25 mouse cellular contexts compared by ENCODE assay signal in genomic region chr10:122016631-122017030, GRCm38 (mm10). TPM values are rescaled to one million over a fixed set of nuclear protein-coding genes. Genes with fewer than 3 reads are reported as not detected.
DNase-seq lines count a peak whose midpoint lies in the region; ATAC-seq and TF ChIP-seq lines count a peak whose summit lies in the region.
"Had no signal": no experiment of that assay in that cellular context is flagged by ENCODE, and none has a peak within 500 bp of the region (broad histone marks: within the 10 kb centered on the region; RNA-seq: fewer than 3 reads in every experiment).

No protein-coding gene starts in this region.

- TF ChIP-seq EP300 in heart, postnatal 0 days (IDR thresholded peaks at IDR 0.05; ENCODE audit: low read depth), result no peak

- H3K27me3 ChIP-seq in heart, postnatal 0 days (ENCODE audit: control insufficient read depth, insufficient read depth, low read length), result peaks cover 16% of the 10 kb centered on the region
- no peaks in the 10 kb centered on the region for H3K27me3 ChIP-seq in liver, embryonic 15.5 days
- no peaks in the 10 kb centered on the region for H3K27me3 ChIP-seq in liver, embryonic 12.5 days (replicated peaks)
- H3K27me3 ChIP-seq: forebrain, embryonic 12.5 days; limb, embryonic 12.5 days; midbrain, embryonic 15.5 days; neural tube, embryonic 15.5 days; Patski had no signal

- H3K9ac ChIP-seq in heart, postnatal 0 days (replicated peaks; ENCODE audit: low read depth, low read length), result no peak overlapping the region
- no peak overlapping the region for H3K9ac ChIP-seq in liver, embryonic 15.5 days
- no peak overlapping the region for H3K9ac ChIP-seq in liver, embryonic 12.5 days
- H3K9ac ChIP-seq: forebrain, embryonic 12.5 days; limb, embryonic 12.5 days; lung, embryonic 14.5 days; midbrain, embryonic 15.5 days; neural tube, embryonic 15.5 days had no signal

- ATAC-seq in heart, postnatal 0 days (ENCODE audit: insufficient read depth, low read depth), result peak; percentile 11; the same call in 1 of the 2 replicates
- no peak for ATAC-seq in liver, embryonic 15.5 days (ENCODE audit: insufficient read depth)
- no peak for ATAC-seq in liver, embryonic 12.5 days
- ATAC-seq: hindbrain, postnatal 0 days; midbrain, embryonic 15.5 days; Patski had no signal

- H3K4me1 ChIP-seq in heart, postnatal 0 days (ENCODE audit: control insufficient read depth, insufficient read depth), result peaks cover 31% of the 10 kb centered on the region
- peaks cover 6% of the 10 kb centered on the region for H3K4me1 ChIP-seq in liver, embryonic 15.5 days (replicated peaks)
- peaks cover 22% of the 10 kb centered on the region for H3K4me1 ChIP-seq in liver, embryonic 12.5 days

- no peak overlapping the region for H3K4me3 ChIP-seq in heart, postnatal 0 days (ENCODE audit: low read depth, low read length)
- no peak overlapping the region for H3K4me3 ChIP-seq in liver, embryonic 15.5 days (replicated peaks)
- no peak overlapping the region for H3K4me3 ChIP-seq in liver, embryonic 12.5 days
- H3K4me3 ChIP-seq: forebrain, embryonic 12.5 days; heart, adult 2 months; limb, embryonic 12.5 days; midbrain, embryonic 15.5 days; myocyte; neural tube, embryonic 15.5 days had no signal

- H3K4me2 ChIP-seq in heart, postnatal 0 days (ENCODE audit: low read depth, low read length), result no peak overlapping the region
- H3K4me2 ChIP-seq in liver, embryonic 15.5 days, result no peak overlapping the region
- no peak overlapping the region for H3K4me2 ChIP-seq in liver, embryonic 12.5 days
- H3K4me2 ChIP-seq: forebrain, embryonic 12.5 days; limb, embryonic 12.5 days; lung, embryonic 14.5 days; midbrain, embryonic 15.5 days; neural tube, embryonic 15.5 days had no signal

- intact Hi-C loops in heart, postnatal 10 days (cut with DNase I), result no loop called here

- H3K36me3 ChIP-seq in heart, postnatal 0 days (replicated peaks; ENCODE audit: control insufficient read depth, insufficient read depth, low read length), result no peaks in the 10 kb centered on the region
- H3K36me3 ChIP-seq in liver, embryonic 15.5 days (replicated peaks), result no peaks in the 10 kb centered on the region
- no peaks in the 10 kb centered on the region for H3K36me3 ChIP-seq in liver, embryonic 12.5 days
- H3K36me3 ChIP-seq: forebrain, embryonic 12.5 days; limb, embryonic 12.5 days; midbrain, embryonic 15.5 days; neural tube, embryonic 15.5 days had no signal

- DNase-seq in heart, postnatal 0 days (ENCODE audit: low spot score), result no peak
- DNase-seq in heart, postnatal 10 days, result no peak
- DNase-seq in adrenal gland, postnatal 10 days, result peak; percentile 33
- peak; percentile 11 for DNase-seq in adrenal gland, postnatal 25 days
- no peak for DNase-seq in gastrocnemius, adult 8-10 months (ENCODE audit: low spot score in 2 of 2)
- DNase-seq: cerebellum, adult 9-10 months; gastrocnemius, postnatal 10 days; heart, adult 2 months; heart, postnatal 4 days; kidney, adult 2 months; kidney, postnatal 36 days; lung, embryonic 14.5 days; right cerebral cortex, postnatal 14 days; spleen, adult 18-20 months; thymus, adult 18-20 months; thymus, postnatal 4 days had no signal

- TF ChIP-seq CTCF in heart, postnatal 0 days (IDR thresholded peaks at IDR 0.05; ENCODE audit: low read depth), result no peak

- H3K9me3 ChIP-seq in heart, postnatal 0 days (replicated peaks; ENCODE audit: control insufficient read depth, low read length), result no peaks in the 10 kb centered on the region
- H3K9me3 ChIP-seq in liver, embryonic 15.5 days (replicated peaks), result no peaks in the 10 kb centered on the region
- no peaks in the 10 kb centered on the region for H3K9me3 ChIP-seq in liver, embryonic 12.5 days (replicated peaks)
- H3K9me3 ChIP-seq: forebrain, embryonic 12.5 days; limb, embryonic 12.5 days; midbrain, embryonic 15.5 days; neural tube, embryonic 15.5 days had no signal

- WGBS in heart, postnatal 0 days, result 66% methylated on average over 3 of the region's 3 CpGs
- WGBS in liver, embryonic 15.5 days (ENCODE audit: insufficient replicate concordance), result 63% methylated on average over 3 of the region's 3 CpGs
- 57% methylated on average over 3 of the region's 3 CpGs for WGBS in liver, embryonic 12.5 days (ENCODE audit: insufficient replicate concordance)

- no peak overlapping the region for H3K27ac ChIP-seq in heart, postnatal 0 days (ENCODE audit: low read depth)
- 0 out of 2 replicates have a peak overlapping the region, but pooled peaks have one; percentile 9 for H3K27ac ChIP-seq in liver, embryonic 15.5 days (replicated peaks)
- no peak overlapping the region; the same call in 1 of the 2 replicates for H3K27ac ChIP-seq in liver, embryonic 12.5 days
- H3K27ac ChIP-seq: forebrain, embryonic 12.5 days; heart, adult 2 months; hindbrain, postnatal 0 days; limb, embryonic 12.5 days; midbrain, embryonic 15.5 days; neural tube, embryonic 15.5 days had no signal

RNA-seq across cellular contexts. Expression of gene Srgap1, which starts 30.5 kb away (rescaled TPM):
- total RNA-seq in heart, postnatal 0 days (2014; rRNA removed; ENCODE audit: low replicate concordance), result 3.4 and 4.0 TPM in 2 replicates
- 4.9 and 5.0 TPM in 2 replicates for polyA plus RNA-seq in heart, postnatal 0 days (2015; fragmentation: Nextera tagmentation; extraction: Ambion mirVana)
- 1 to 10 TPM; 8.2 to 8.4 TPM for total RNA-seq in heart, postnatal 10 days (2021)
- 0.98 and 1.3 TPM in 2 replicates for polyA plus RNA-seq in liver, embryonic 15.5 days (2015; fragmentation: Nextera tagmentation; extraction: Ambion mirVana)
- 2.3 and 2.7 TPM in 2 replicates for polyA plus RNA-seq in liver, embryonic 12.5 days (2016; fragmentation: Nextera tagmentation; extraction: Ambion mirVana)
- total RNA-seq in adrenal gland, postnatal 10 days (2021), result 1 to 10 TPM; 3.6 to 7.3 TPM
- total RNA-seq in adrenal gland, postnatal 25 days (2021), result 2.1 and 2.3 TPM in 2 replicates
- under 1 TPM; 0.22 to 0.73 (median 0.45) TPM for total RNA-seq in gastrocnemius, adult 8-10 months (2022)

Comparison
In these comparisons a context has a peak if more than half of its experiments do, and no peak if none do; other contexts are left out.
1. DNase-seq: peak in adrenal gland, postnatal 10 days (single experiment) and adrenal gland, postnatal 25 days (single experiment); none in heart, postnatal 0 days (single experiment), heart, postnatal 10 days (0 of 2) and gastrocnemius, adult 8-10 months (0 of 2).